Mouse (Mus musculus): ENCODE measurements around the gene Afm. TPM values are rescaled to one million over a fixed set of nuclear protein-coding genes. Genes with fewer than 3 reads are reported as not detected.

The Afm gene
- polyA plus RNA-seq, 1 experiment = not detected

GRCm38 (mm10) chr5:90490518-90490917 lies 28.2 kb upstream of the Afm start, which contains the start of gene Afp:
Gene Afp, plus strand, starts transcription at chr5:90490737.
- WGBS = 88% methylated on average over 7 of the region's 7 CpGs
- H3K4me3 ChIP-seq (ENCODE audit: insufficient read depth, low read depth, low read length) = no peak within 1 kb of the TSS

GRCm38 (mm10) chr5:90492440-90492839 lies 26.3 kb upstream of the Afm start:
- TF ChIP-seq CTCF (IDR thresholded peaks at IDR 0.05; ENCODE audit: insufficient read depth, low read depth, low read length) = no peak
- no peak for TF ChIP-seq POLR2A (IDR thresholded peaks at IDR 0.05; ENCODE audit: insufficient read depth, low read depth, low read length)
- Histone ChIP-seq H3K4me3 (ENCODE audit: insufficient read depth, low read depth, low read length) (no peak overlapping the region), H3K27ac (ENCODE audit: insufficient read depth, low read depth, low read length) (no peak overlapping the region), H3K4me1 (ENCODE audit: control insufficient read depth, insufficient read depth, low read length) (no peaks in the 10 kb centered on the region)
- WGBS = 81% methylated on average over 9 of the region's 9 CpGs

More at GRCm38 (mm10) chr5:90490518-90490917, 28.2 kb upstream of the Afm start, which contains the start of gene Afp:
- TF ChIP-seq CTCF (IDR thresholded peaks at IDR 0.05; ENCODE audit: insufficient read depth, low read depth, low read length) = no peak
- no peak for TF ChIP-seq POLR2A (IDR thresholded peaks at IDR 0.05; ENCODE audit: insufficient read depth, low read depth, low read length)
- Histone ChIP-seq H3K27ac (ENCODE audit: insufficient read depth, low read depth, low read length) (no peak within 1 kb of the TSS), H3K4me1 (ENCODE audit: control insufficient read depth, insufficient read depth, low read length) (no peaks in the 10 kb centered on the region)

GRCm38 (mm10) chr5:90494308-90494707 lies 24.4 kb upstream of the Afm start:
- Histone ChIP-seq H3K4me1 (ENCODE audit: control insufficient read depth, insufficient read depth, low read length) (peaks cover 3% of the 10 kb centered on the region; the same call in 1 of the 2 replicates), H3K4me3 (ENCODE audit: insufficient read depth, low read depth, low read length) (no peak overlapping the region), H3K27ac (ENCODE audit: insufficient read depth, low read depth, low read length) (no peak overlapping the region)
- no peak for TF ChIP-seq CTCF (IDR thresholded peaks at IDR 0.05; ENCODE audit: insufficient read depth, low read depth, low read length)
- WGBS = 93% methylated on average over 4 of the region's 4 CpGs

GRCm38 (mm10) chr5:90499509-90499908 lies 19.2 kb upstream of the Afm start:
- Histone ChIP-seq H3K27ac (ENCODE audit: insufficient read depth, low read depth, low read length) (no peak overlapping the region), H3K4me3 (ENCODE audit: insufficient read depth, low read depth, low read length) (no peak overlapping the region), H3K4me1 (ENCODE audit: control insufficient read depth, insufficient read depth, low read length) (peaks cover 3% of the 10 kb centered on the region; the same call in 1 of the 2 replicates)
- no peak for TF ChIP-seq CTCF (IDR thresholded peaks at IDR 0.05; ENCODE audit: insufficient read depth, low read depth, low read length)
- TF ChIP-seq POLR2A (IDR thresholded peaks at IDR 0.05; ENCODE audit: insufficient read depth, low read depth, low read length) = no peak
- WGBS = 46% methylated on average over 7 of the region's 7 CpGs

GRCm38 (mm10) chr5:90500714-90501113 lies 18.0 kb upstream of the Afm start:
- WGBS = 7% methylated on average over 6 of the region's 6 CpGs
- TF ChIP-seq CTCF (IDR thresholded peaks at IDR 0.05; ENCODE audit: insufficient read depth, low read depth, low read length) (0 out of 2 replicates have a peak, but pooled peaks have one; percentile 28), POLR2A (IDR thresholded peaks at IDR 0.05; ENCODE audit: insufficient read depth, low read depth, low read length) (no peak)
- Histone ChIP-seq H3K27ac (ENCODE audit: insufficient read depth, low read depth, low read length) (no peak overlapping the region), H3K4me1 (ENCODE audit: control insufficient read depth, insufficient read depth, low read length) (peaks cover 5% of the 10 kb centered on the region; the same call in 1 of the 2 replicates), H3K4me3 (ENCODE audit: insufficient read depth, low read depth, low read length) (no peak overlapping the region)

GRCm38 (mm10) chr5:90501752-90502151 lies 17.0 kb upstream of the Afm start:
- no peak overlapping the region for H3K4me3 ChIP-seq (ENCODE audit: insufficient read depth, low read depth, low read length)
- no peak for TF ChIP-seq CTCF (IDR thresholded peaks at IDR 0.05; ENCODE audit: insufficient read depth, low read depth, low read length)
- TF ChIP-seq POLR2A (IDR thresholded peaks at IDR 0.05; ENCODE audit: insufficient read depth, low read depth, low read length) = no peak
- 86% methylated on average over 5 of the region's 5 CpGs for WGBS

GRCm38 (mm10) chr5:90504742-90505141 lies 14.0 kb upstream of the Afm start:
- no peak for TF ChIP-seq CTCF (IDR thresholded peaks at IDR 0.05; ENCODE audit: insufficient read depth, low read depth, low read length)
- TF ChIP-seq POLR2A (IDR thresholded peaks at IDR 0.05; ENCODE audit: insufficient read depth, low read depth, low read length) = no peak
- no peak overlapping the region for H3K27ac ChIP-seq (ENCODE audit: insufficient read depth, low read depth, low read length)
- peaks cover 3% of the 10 kb centered on the region; the same call in 1 of the 2 replicates for H3K4me1 ChIP-seq (ENCODE audit: control insufficient read depth, insufficient read depth, low read length)
- no peak overlapping the region for H3K4me3 ChIP-seq (ENCODE audit: insufficient read depth, low read depth, low read length)
- 81% methylated on average over 11 of the region's 11 CpGs for WGBS

More at GRCm38 (mm10) chr5:90501752-90502151, 17.0 kb upstream of the Afm start:
- Histone ChIP-seq H3K27ac (ENCODE audit: insufficient read depth, low read depth, low read length) (no peak overlapping the region), H3K4me1 (ENCODE audit: control insufficient read depth, insufficient read depth, low read length) (peaks cover 5% of the 10 kb centered on the region; the same call in 1 of the 2 replicates)

GRCm38 (mm10) chr5:90506507-90506906 lies 12.2 kb upstream of the Afm start:
- 82% methylated on average over 2 of the region's 2 CpGs for WGBS
- peaks cover 3% of the 10 kb centered on the region; the same call in 1 of the 2 replicates for H3K4me1 ChIP-seq (ENCODE audit: control insufficient read depth, insufficient read depth, low read length)
- no peak overlapping the region for H3K4me3 ChIP-seq (ENCODE audit: insufficient read depth, low read depth, low read length)
- no peak overlapping the region for H3K27ac ChIP-seq (ENCODE audit: insufficient read depth, low read depth, low read length)
- TF ChIP-seq POLR2A (IDR thresholded peaks at IDR 0.05; ENCODE audit: insufficient read depth, low read depth, low read length) (no peak), CTCF (IDR thresholded peaks at IDR 0.05; ENCODE audit: insufficient read depth, low read depth, low read length) (no peak)

GRCm38 (mm10) chr5:90507411-90507949 lies 11.3 kb upstream of the Afm start:
- peaks cover 3% of the 10 kb centered on the region; the same call in 1 of the 2 replicates for H3K4me1 ChIP-seq (ENCODE audit: control insufficient read depth, insufficient read depth, low read length)
- no peak for TF ChIP-seq CTCF (IDR thresholded peaks at IDR 0.05; ENCODE audit: insufficient read depth, low read depth, low read length)
- no peak for TF ChIP-seq POLR2A (IDR thresholded peaks at IDR 0.05; ENCODE audit: insufficient read depth, low read depth, low read length)
- no peak overlapping the region for H3K27ac ChIP-seq (ENCODE audit: insufficient read depth, low read depth, low read length)
- 64% methylated on average over 13 of the region's 13 CpGs for WGBS
- H3K4me3 ChIP-seq (ENCODE audit: insufficient read depth, low read depth, low read length) = no peak overlapping the region

Measured in olfactory bulb, adult 2 months (tissue).